Mouse (Mus musculus) MEL (cell line): ENCODE data around the gene Armcx6.

ENCODE experiments used
- BHLHE40 ChIP-seq: IDR thresholded peaks from 2 replicates; pipeline ENCODE4 v1.6.1; 2012; ENCODE audit warnings: low read depth, mild to moderate bottlenecking, inconsistent platforms, low read length, improper control_type of control experiment, borderline replicate concordance
- CTCF ChIP-seq, 3 experiments: IDR thresholded peaks in 2 of 3; conservative IDR thresholded peaks in 1 of 3; 2 replicates each; pipeline ENCODE4 v1.5.1; 2011 to 2012; ENCODE audit warnings: low read length in 3 of 3, low read depth in 2 of 3, mild to moderate bottlenecking in 2 of 3, improper control_type of control experiment in 1 of 3, inconsistent platforms in 1 of 3, mixed read lengths in 1 of 3, moderate library complexity in 1 of 3; ENCODE audit not compliant: control insufficient read depth in 1 of 3, insufficient read depth in 1 of 3, poor library complexity in 1 of 3, severe bottlenecking in 1 of 3
- E2F4 ChIP-seq: IDR thresholded peaks from 2 replicates; pipeline ENCODE4 v1.6.1; 2011; ENCODE audit warnings: low read depth, low read length, improper control_type of control experiment, borderline replicate concordance
- EP300 ChIP-seq, 2 experiments: IDR thresholded peaks; 2 replicates each; pipeline ENCODE4 v1.6.1; 2011; ENCODE audit warnings: improper control_type of control experiment in 2 of 2, low read length in 2 of 2, low read depth in 1 of 2, mild to moderate bottlenecking in 1 of 2
- GABPA ChIP-seq: IDR thresholded peaks from 2 replicates; pipeline ENCODE4 v1.6.1; 2012; ENCODE audit warnings: low read depth, mild to moderate bottlenecking, inconsistent platforms, low read length, improper control_type of control experiment, moderate library complexity
- GATA1 ChIP-seq: IDR thresholded peaks from 2 replicates; pipeline ENCODE4 v1.6.1; 2011; ENCODE audit warnings: low read depth, low read length, improper control_type of control experiment
- MAZ ChIP-seq: IDR thresholded peaks from 2 replicates; pipeline ENCODE4 v1.6.1; 2012; ENCODE audit warnings: low read depth, mild to moderate bottlenecking, inconsistent platforms, low read length, improper control_type of control experiment
- NRF1 ChIP-seq: IDR thresholded peaks from 2 replicates; pipeline ENCODE4 v1.6.1; 2014; ENCODE audit warnings: low read depth, mild to moderate bottlenecking, inconsistent platforms, low read length, improper control_type of control experiment, moderate library complexity; ENCODE audit not compliant: poor library complexity, insufficient read depth, severe bottlenecking
- POLR2A ChIP-seq, 2 experiments: IDR thresholded peaks; 2 replicates each; pipeline ENCODE4 v1.6.1; 2011 to 2012; ENCODE audit warnings: low read length in 2 of 2, mild to moderate bottlenecking in 2 of 2, control low read depth in 1 of 2, improper control_type of control experiment in 1 of 2, low read depth in 1 of 2, moderate library complexity in 1 of 2; ENCODE audit not compliant: control insufficient read depth in 1 of 2, insufficient read depth in 1 of 2, poor library complexity in 1 of 2
- POLR2AphosphoS5 ChIP-seq: IDR thresholded peaks from 2 replicates; pipeline ENCODE4 v1.6.1; 2012; ENCODE audit warnings: low read depth, borderline replicate concordance, mild to moderate bottlenecking, inconsistent platforms, low read length, moderate library complexity, mixed read lengths
- RCOR1 ChIP-seq: IDR thresholded peaks from 2 replicates; pipeline ENCODE4 v1.6.1; 2012; ENCODE audit warnings: low read depth, mild to moderate bottlenecking, inconsistent platforms, low read length, improper control_type of control experiment
- SMC3 ChIP-seq: IDR thresholded peaks from 2 replicates; pipeline ENCODE4 v1.6.1; 2011; ENCODE audit warnings: low read depth, low read length, improper control_type of control experiment
- TAL1 ChIP-seq: IDR thresholded peaks from 2 replicates; pipeline ENCODE4 v1.6.1; 2012; ENCODE audit warnings: mild to moderate bottlenecking, inconsistent platforms, low read length, moderate library complexity, mixed read lengths
- TCF12 ChIP-seq: IDR thresholded peaks from 2 replicates; pipeline ENCODE4 v1.6.1; 2014; ENCODE audit warnings: low read depth, mild to moderate bottlenecking, inconsistent platforms, low read length, improper control_type of control experiment, moderate library complexity

DNA sequence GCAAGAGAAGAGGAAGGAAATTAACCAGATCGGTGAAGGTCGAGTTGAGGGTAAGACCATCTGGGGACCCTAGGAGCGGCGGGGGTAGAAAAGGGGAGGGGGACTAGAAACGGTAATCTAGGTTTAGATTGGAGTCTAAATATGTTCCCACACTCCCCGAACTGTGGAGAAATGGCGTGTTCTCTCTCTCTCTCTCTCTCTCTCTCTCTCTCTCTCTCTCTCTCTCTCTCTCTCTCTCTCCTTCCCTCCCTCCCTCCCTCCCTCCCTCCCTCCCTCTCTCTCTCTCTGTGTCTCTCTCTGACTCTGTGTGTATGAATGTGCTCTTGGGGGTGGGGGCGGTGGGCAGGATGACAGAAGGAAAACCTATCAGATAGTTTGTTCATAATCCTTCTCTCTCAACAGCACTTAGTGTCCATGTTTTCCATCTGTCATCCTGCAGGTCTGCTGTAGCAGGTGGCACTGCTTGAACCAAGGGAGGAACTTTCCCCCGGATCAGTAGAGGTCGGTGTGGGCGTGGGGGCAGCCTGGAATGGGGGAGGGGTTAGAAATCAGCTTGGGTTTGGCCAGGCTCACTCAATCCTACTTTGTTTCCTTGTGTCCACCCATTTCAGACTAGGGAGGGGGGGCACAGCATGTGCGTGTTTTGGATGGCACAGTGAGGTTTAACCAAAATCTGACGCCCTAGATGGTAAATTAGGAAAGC is 6.2 kb upstream of the Armcx6 start:
- TF ChIP-seq EP300 (IDR thresholded peaks at IDR 0.05; ENCODE audit: low read depth in 1 of 2, low read length in 2 of 2): no peak
- TF ChIP-seq CTCF (IDR thresholded peaks at IDR 0.05 in 2 of 3, conservative IDR thresholded peaks at IDR 0.05 in 1 of 3; ENCODE audit: control insufficient read depth in 1 of 3, insufficient read depth in 1 of 3, low read depth in 2 of 3, low read length in 3 of 3, poor library complexity in 1 of 3, severe bottlenecking in 1 of 3): no peak
- TF ChIP-seq TAL1: no peak
- TF ChIP-seq NRF1: no peak
- no peak for TF ChIP-seq SMC3
- TF ChIP-seq POLR2A (IDR thresholded peaks at IDR 0.05; ENCODE audit: control insufficient read depth in 1 of 2, insufficient read depth in 1 of 2, low read depth in 1 of 2, low read length in 2 of 2, poor library complexity in 1 of 2): no peak
- no peak for TF ChIP-seq GABPA
- no peak for TF ChIP-seq E2F4
- no peak for TF ChIP-seq TCF12
- TF ChIP-seq GATA1: no peak
- no peak for TF ChIP-seq MAZ
- TF ChIP-seq BHLHE40: no peak
- no peak for TF ChIP-seq RCOR1
- TF ChIP-seq POLR2AphosphoS5: no peak
